Mouse (Mus musculus): Measurements from ENCODE around the gene Adgrv1. TPM values are rescaled to one million over a fixed set of nuclear protein-coding genes. Genes with fewer than 3 reads are reported as not detected.

The Adgrv1 gene
- polyA plus RNA-seq, 1 experiment: under 0.01 TPM

- no peak for TF ChIP-seq GATA1 (IDR thresholded peaks at IDR 0.05; ENCODE audit: low read length)
- Histone ChIP-seq H3K27me3 (ENCODE audit: control insufficient read depth) (no peaks in the 10 kb centered on the region), H3K9me3 (ENCODE audit: control insufficient read depth, low read length) (no peaks in the 10 kb centered on the region), H3K4me1 (ENCODE audit: control insufficient read depth) (no peaks in the 10 kb centered on the region), H3K36me3 (ENCODE audit: control insufficient read depth) (no peaks in the 10 kb centered on the region), H3K4me3 (replicated peaks) (no peak overlapping the region)
These were observed 524.2 kb downstream of the Adgrv1 start for GRCm38 (mm10) chr13:81108526-81109302.

- Histone ChIP-seq H3K4me3 (replicated peaks) (no peak overlapping the region), H3K36me3 (ENCODE audit: control insufficient read depth) (no peaks in the 10 kb centered on the region), H3K27me3 (ENCODE audit: control insufficient read depth) (no peaks in the 10 kb centered on the region), H3K9me3 (ENCODE audit: control insufficient read depth, low read length) (no peaks in the 10 kb centered on the region), H3K4me1 (ENCODE audit: control insufficient read depth) (no peaks in the 10 kb centered on the region)
- TF ChIP-seq GATA1 (IDR thresholded peaks at IDR 0.05; ENCODE audit: low read length) (no peak), TAL1 (IDR thresholded peaks at IDR 0.05; ENCODE audit: low read length) (no peak)
These were observed 525.5 kb downstream of the Adgrv1 start for GRCm38 (mm10) chr13:81107436-81107835.

DNA sequence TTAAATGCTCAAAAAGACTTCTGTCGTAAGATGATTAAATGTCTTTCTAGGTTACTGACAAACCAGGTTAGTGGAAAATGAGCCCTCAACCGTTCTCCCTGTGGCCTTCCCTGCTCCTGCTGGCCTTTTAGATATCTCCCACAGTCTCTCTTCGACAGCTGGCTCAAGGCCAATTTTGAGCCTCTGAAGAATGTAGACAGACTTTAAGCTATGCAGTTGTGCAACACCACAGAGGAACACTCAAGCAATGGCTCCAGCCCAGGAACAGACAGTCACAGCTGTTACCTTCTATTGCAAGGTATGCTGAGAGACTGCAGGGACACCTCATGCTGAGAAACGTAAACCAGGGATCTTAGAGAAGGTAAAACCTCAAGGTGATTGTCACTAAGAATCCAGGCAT is 529.2 kb downstream of the Adgrv1 start:
- Histone ChIP-seq H3K4me1 (ENCODE audit: control insufficient read depth) (no peaks in the 10 kb centered on the region), H3K9me3 (ENCODE audit: control insufficient read depth, low read length) (no peaks in the 10 kb centered on the region), H3K36me3 (ENCODE audit: control insufficient read depth) (no peaks in the 10 kb centered on the region), H3K27me3 (ENCODE audit: control insufficient read depth) (no peaks in the 10 kb centered on the region), H3K4me3 (replicated peaks) (no peak overlapping the region)
- TF ChIP-seq GATA1 (IDR thresholded peaks at IDR 0.05; ENCODE audit: low read length) (no peak), TAL1 (IDR thresholded peaks at IDR 0.05; ENCODE audit: low read length) (no peak)

DNA sequence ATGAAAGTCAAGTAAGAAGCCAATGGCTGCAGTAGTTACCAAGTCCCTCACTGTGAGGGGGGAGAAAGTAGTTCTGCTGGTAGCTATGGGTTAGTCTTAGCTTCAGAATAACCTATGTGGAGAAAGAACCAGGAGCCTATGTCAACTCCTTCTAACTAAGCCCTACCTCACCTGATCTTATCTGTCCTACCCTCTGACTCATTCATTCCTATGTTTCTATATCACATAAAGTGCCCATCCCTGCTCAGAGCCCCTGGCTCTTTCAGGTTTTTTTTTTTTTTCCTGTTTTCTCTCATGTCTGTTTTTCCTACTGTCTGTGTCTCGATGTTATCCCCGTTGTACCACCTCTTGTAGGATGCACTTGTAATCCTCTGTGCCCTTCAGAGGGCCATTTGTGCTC is 536.5 kb downstream of the Adgrv1 start:
- Histone ChIP-seq H3K4me1 (ENCODE audit: control insufficient read depth) (no peaks in the 10 kb centered on the region), H3K27me3 (ENCODE audit: control insufficient read depth) (no peaks in the 10 kb centered on the region)
- no peak for TF ChIP-seq TAL1 (IDR thresholded peaks at IDR 0.05; ENCODE audit: low read length)
- no peak for TF ChIP-seq GATA1 (IDR thresholded peaks at IDR 0.05; ENCODE audit: low read length)

DNA sequence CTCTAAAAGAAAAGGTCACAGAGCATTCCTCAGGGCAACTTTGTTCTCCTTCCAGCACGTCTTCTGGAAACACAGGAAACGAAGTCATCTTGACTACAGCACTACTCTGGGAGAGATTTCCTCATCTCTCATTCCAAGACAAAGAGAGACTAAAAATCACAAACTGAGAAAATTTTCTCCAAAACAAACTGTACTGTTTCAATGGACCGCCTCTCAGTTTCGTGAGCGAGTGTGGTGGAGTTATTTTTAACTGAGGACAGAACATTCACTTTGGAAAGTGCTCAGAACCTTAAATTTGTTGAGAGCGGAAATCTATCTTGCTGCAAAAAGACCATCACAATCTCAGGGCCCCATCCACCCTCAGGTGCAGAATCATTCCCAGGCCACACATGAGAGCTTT is 538.4 kb downstream of the Adgrv1 start:
- Histone ChIP-seq H3K27me3 (ENCODE audit: control insufficient read depth) (no peaks in the 10 kb centered on the region), H3K9me3 (ENCODE audit: control insufficient read depth, low read length) (no peaks in the 10 kb centered on the region), H3K36me3 (ENCODE audit: control insufficient read depth) (no peaks in the 10 kb centered on the region), H3K4me1 (ENCODE audit: control insufficient read depth) (no peaks in the 10 kb centered on the region), H3K4me3 (replicated peaks) (no peak overlapping the region)
- TF ChIP-seq GATA1 (IDR thresholded peaks at IDR 0.05; ENCODE audit: low read length): no peak
- no peak for TF ChIP-seq TAL1 (IDR thresholded peaks at IDR 0.05; ENCODE audit: low read length)

More for the DNA sequence above, 536.5 kb downstream of the Adgrv1 start:
- H3K4me3 ChIP-seq (replicated peaks): no peak overlapping the region
- no peaks in the 10 kb centered on the region for H3K9me3 ChIP-seq (ENCODE audit: control insufficient read depth, low read length)
- no peaks in the 10 kb centered on the region for H3K36me3 ChIP-seq (ENCODE audit: control insufficient read depth)

DNA sequence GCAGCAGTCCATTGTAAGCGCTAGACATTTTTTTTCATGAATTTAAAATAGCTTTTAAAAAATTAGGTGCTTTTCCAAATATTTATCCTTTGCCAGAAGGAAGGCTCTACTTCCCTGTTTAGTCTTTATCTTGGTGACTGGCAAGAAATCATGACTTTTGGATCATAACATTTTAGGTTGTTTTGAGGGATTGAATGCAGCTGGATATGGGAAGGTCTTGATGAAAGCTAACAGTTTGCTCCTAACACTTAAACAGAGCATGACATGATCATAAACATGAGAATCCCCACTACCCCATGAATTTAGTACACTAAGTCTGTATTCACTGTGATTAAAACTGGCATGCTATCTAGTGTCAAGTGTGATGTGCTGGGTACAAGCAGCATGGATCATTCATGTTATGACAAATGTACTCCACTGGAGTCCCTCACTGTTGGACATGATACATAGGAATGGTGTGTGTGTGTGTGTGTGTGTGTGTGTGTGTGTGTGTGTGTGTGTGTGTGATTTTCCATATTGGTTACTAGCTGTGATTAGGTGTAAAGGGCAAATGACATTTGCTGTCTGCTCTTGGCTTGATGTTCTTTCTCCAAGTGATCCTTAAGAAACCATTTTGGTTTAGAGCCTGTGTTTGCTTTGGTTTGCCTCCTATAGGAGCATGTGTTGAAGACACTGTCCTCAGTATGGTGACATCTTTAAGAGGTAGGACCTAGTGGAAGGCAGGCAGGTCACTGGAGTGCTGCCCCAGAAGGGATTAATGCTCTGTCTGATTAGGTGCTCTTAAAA is 542.7 kb downstream of the Adgrv1 start:
- peaks cover 8% of the 10 kb centered on the region for H3K9me3 ChIP-seq (ENCODE audit: control insufficient read depth, low read length)
- no peaks in the 10 kb centered on the region for H3K36me3 ChIP-seq (ENCODE audit: control insufficient read depth)
- TF ChIP-seq GATA1 (IDR thresholded peaks at IDR 0.05; ENCODE audit: low read length) (no peak), TAL1 (IDR thresholded peaks at IDR 0.05; ENCODE audit: low read length) (no peak)
- H3K4me3 ChIP-seq (replicated peaks): no peak overlapping the region
- no peaks in the 10 kb centered on the region for H3K27me3 ChIP-seq (ENCODE audit: control insufficient read depth)
- no peaks in the 10 kb centered on the region for H3K4me1 ChIP-seq (ENCODE audit: control insufficient read depth)

GRCm38 (mm10) chr13:81086969-81087682 is 545.8 kb downstream of the Adgrv1 start:
- Histone ChIP-seq H3K4me3 (replicated peaks) (no peak overlapping the region), H3K4me1 (ENCODE audit: control insufficient read depth) (no peaks in the 10 kb centered on the region), H3K27me3 (ENCODE audit: control insufficient read depth) (no peaks in the 10 kb centered on the region), H3K9me3 (ENCODE audit: control insufficient read depth, low read length) (peaks cover 9% of the 10 kb centered on the region), H3K36me3 (ENCODE audit: control insufficient read depth) (no peaks in the 10 kb centered on the region)
- TF ChIP-seq GATA1 (IDR thresholded peaks at IDR 0.05; ENCODE audit: low read length) (no peak), TAL1 (IDR thresholded peaks at IDR 0.05; ENCODE audit: low read length) (no peak)

GRCm38 (mm10) chr13:81072214-81072613 is 560.7 kb downstream of the Adgrv1 start:
- no peak overlapping the region for H3K4me3 ChIP-seq (replicated peaks)
- TF ChIP-seq GATA1 (IDR thresholded peaks at IDR 0.05; ENCODE audit: low read length) (no peak), TAL1 (IDR thresholded peaks at IDR 0.05; ENCODE audit: low read length) (no peak)
- peaks cover 9% of the 10 kb centered on the region for H3K9me3 ChIP-seq (ENCODE audit: control insufficient read depth, low read length)
- H3K27me3 ChIP-seq (ENCODE audit: control insufficient read depth): no peaks in the 10 kb centered on the region
- no peaks in the 10 kb centered on the region for H3K4me1 ChIP-seq (ENCODE audit: control insufficient read depth)
- H3K36me3 ChIP-seq (ENCODE audit: control insufficient read depth): no peaks in the 10 kb centered on the region

DNA sequence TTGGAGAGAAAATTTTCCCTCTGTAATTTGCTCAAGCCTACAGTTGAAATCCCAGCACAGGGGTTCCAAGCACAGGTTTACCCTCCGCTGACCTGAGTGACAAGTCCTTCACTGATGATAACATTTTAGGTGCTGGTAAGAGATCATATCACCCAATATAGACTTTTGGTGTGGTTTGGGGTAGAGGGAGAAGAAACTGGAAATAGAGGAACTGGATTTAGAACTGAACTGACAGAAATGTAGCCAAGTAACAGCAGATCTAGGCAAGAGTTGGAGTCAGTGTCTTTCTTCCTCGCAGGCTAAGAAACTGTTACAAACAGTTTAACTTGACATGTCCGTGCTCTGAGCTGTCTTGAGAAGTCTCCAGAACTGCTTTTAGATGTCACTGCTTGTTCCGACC is 581.5 kb downstream of the Adgrv1 start:
- H3K9me3 ChIP-seq (ENCODE audit: control insufficient read depth, low read length): 0 out of 2 replicates have a peak, but pooled peaks cover 2% of the 10 kb centered on the region
- TF ChIP-seq TAL1 (IDR thresholded peaks at IDR 0.05; ENCODE audit: low read length) (no peak), GATA1 (IDR thresholded peaks at IDR 0.05; ENCODE audit: low read length) (no peak)
- no peaks in the 10 kb centered on the region for H3K36me3 ChIP-seq (ENCODE audit: control insufficient read depth)
- no peaks in the 10 kb centered on the region for H3K4me1 ChIP-seq (ENCODE audit: control insufficient read depth)
- H3K27me3 ChIP-seq (ENCODE audit: control insufficient read depth): no peaks in the 10 kb centered on the region
- H3K4me3 ChIP-seq (replicated peaks): no peak overlapping the region
